9 mouse cellular contexts compared by ENCODE assay signal in genomic region chr5:128504502-128504901, GRCm38 (mm10).
DNase-seq lines count a peak whose midpoint lies in the region; TF ChIP-seq lines count a peak whose summit lies in the region.
"Had no signal": no experiment of that assay in that cellular context is flagged by ENCODE, and none has a peak within 500 bp of the region (broad histone marks: within the 10 kb centered on the region; RNA-seq: fewer than 3 reads in every experiment).

No protein-coding gene starts in this region.

- DNase-seq in layer of hippocampus, adult 2 months (ENCODE audit: low spot score in 2 of 2) = peak; percentile 36 to 69
- DNase-seq in layer of hippocampus, postnatal 36 days = no peak
- DNase-seq in ES-CJ7 (ENCODE audit: low read depth, low spot score) (peak; percentile 77), adipocyte (ENCODE audit: low spot score) (peak; percentile 18)
- peak; percentile 68 for DNase-seq in embryo, embryonic 9.5 days (ENCODE audit: extremely low spot score)
- peak; percentile 4 to 61 for DNase-seq in kidney, postnatal 36 days
- DNase-seq in urinary bladder, postnatal 4 days (ENCODE audit: low spot score in 2 of 2) = no peak
- DNase-seq: liver, embryonic 13.5 days had no signal

- H3K4me1 ChIP-seq in olfactory bulb, adult 2 months (ENCODE audit: control insufficient read depth, insufficient read depth, low read length) = no peaks in the 10 kb centered on the region
- H3K4me1 ChIP-seq: liver, embryonic 13.5 days had no signal

- no peak overlapping the region for H3K27ac ChIP-seq in layer of hippocampus, adult 2 months
- H3K27ac ChIP-seq in olfactory bulb, adult 2 months (ENCODE audit: insufficient read depth, low read depth, low read length) = no peak overlapping the region
- H3K27ac ChIP-seq: liver, embryonic 13.5 days had no signal

- H3K4me3 ChIP-seq in layer of hippocampus, adult 2 months = no peak overlapping the region
- H3K4me3 ChIP-seq in olfactory bulb, adult 2 months (ENCODE audit: insufficient read depth, low read depth, low read length) = no peak overlapping the region
- H3K4me3 ChIP-seq: liver, embryonic 13.5 days had no signal

- peak; percentile 97 for TF ChIP-seq CTCF in layer of hippocampus, adult 2 months (conservative IDR thresholded peaks at IDR 0.05)
- TF ChIP-seq CTCF in olfactory bulb, adult 2 months (IDR thresholded peaks at IDR 0.05; ENCODE audit: insufficient read depth, low read depth, low read length) = 0 out of 2 replicates have a peak, but pooled peaks have one; percentile 35

- 2% methylated on average over 4 of the region's 4 CpGs for WGBS in olfactory bulb, adult 2 months

- no peak for TF ChIP-seq POLR2A in olfactory bulb, adult 2 months (IDR thresholded peaks at IDR 0.05; ENCODE audit: insufficient read depth, low read depth, low read length)

Comparison
In these comparisons a context has a peak if more than half of its experiments do, and no peak if none do; other contexts are left out.
1. DNase-seq: peak in layer of hippocampus, adult 2 months (2 of 2), ES-CJ7 (single experiment), adipocyte (single experiment), embryo, embryonic 9.5 days (single experiment) and kidney, postnatal 36 days (2 of 2); none in layer of hippocampus, postnatal 36 days (0 of 2) and urinary bladder, postnatal 4 days (0 of 2).